Mouse (Mus musculus) cerebellum, adult 8-10 months (tissue): Measurements from ENCODE around the gene Ndufb10.
"Not testable (repeated sequence)": the region's sequence is repeated elsewhere in the genome, so short reads cannot be mapped to it uniquely, and the experiment has no call there.

Experiments
- DNase-seq: peaks from one replicate; pipeline ENCODE4 v3.0.0; 2022

The Ndufb10 gene

DNA sequence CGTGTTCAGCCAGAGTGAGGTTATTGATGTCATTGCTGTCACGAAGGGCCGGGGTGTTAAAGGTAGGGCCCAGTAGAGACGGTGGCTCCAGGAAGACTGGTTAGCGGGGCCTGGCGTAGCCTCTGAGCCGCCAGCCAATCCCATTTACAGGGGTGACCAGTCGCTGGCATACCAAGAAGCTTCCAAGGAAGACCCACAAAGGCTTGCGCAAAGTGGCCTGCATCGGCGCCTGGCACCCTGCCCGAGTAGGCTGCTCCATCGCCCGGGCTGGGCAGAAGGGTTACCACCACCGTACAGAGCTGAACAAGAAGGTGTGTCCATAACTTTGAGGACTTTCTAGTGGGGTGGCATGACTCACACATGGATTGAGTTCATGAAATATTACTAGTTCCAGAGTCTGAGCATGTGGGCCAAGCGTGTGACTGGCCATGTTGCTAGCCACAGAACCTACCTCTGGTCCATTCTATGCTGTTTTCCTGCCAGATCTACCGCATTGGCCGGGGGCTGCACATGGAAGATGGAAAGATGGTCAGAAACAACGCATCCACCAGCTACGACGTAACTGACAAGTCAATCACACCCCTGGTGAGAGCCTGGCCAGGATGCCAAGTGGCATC, 9.3 kb upstream of the Ndufb10 start:
- DNase-seq = no peak

DNA sequence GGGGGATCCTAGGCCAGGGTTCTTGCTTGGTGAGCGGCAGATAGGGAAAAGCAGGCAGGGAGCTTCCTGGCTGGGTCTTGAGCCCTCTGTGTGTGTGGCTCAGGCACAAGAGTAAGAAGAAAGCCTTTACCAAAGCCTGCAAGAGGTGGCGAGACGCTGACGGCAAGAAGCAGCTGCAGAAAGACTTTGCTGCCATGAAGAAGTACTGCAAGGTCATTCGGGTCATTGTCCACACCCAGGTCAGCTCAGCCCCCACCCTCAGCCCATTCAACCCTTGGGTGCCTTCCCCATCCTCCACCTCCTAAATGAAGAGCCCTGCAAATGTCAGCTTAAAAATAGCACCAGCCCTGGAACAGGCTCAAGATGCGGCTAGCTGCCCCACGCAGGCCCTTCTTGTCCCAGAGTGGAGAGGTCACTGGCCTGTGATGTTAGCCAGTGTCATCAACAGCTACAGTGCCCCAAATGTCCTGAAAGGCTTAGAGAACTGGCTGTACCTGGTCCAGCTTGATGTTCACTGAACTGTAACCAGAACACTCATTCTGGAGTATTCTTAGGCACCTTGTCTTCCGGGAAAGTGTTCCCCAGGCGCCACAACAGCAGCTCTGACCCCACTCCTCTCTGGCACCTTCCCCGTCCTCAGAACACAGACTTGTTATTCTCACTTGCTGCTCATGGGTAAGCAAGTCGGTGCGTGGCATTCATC, 8.1 kb upstream of the Ndufb10 start:
- no peak for DNase-seq

DNA sequence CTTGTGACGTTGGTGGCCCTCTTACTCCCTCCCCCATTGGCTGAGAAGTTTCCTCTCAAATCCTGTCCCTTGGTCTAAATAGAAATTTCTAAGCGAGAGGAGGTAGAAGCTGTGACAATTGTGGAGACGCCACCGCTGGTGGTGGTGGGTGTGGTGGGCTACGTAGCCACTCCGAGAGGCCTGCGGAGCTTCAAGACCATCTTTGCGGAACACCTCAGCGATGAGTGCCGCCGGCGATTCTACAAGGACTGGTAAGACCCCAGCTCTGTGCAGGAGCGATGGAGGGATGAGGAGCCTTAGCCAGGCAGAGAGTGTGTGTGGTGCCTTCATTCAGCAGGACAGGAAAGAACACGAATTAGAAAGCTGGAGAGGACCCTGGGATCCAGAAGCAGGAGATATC, 6.5 kb upstream of the Ndufb10 start:
- DNase-seq = no peak

DNA sequence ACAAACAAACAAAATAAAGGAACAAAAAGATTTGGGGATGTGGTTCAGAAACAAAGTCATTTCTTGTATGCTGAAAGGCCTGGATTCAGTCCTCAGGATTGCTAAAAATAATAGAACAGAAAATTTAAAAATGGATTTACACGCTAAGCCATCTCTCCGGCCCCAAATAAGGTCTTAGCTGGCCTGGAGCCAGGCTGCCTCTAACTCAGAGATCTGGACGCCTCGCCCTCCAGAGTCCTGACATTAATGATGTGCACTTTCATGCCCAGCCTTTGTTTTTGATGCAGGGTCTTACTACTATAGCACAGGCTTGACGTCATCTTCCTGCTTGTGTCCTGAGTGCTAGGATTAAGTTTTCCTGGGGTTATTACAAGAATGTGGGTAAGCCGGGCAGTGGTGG, 4.8 kb upstream of the Ndufb10 start:
- DNase-seq = no peak

DNA sequence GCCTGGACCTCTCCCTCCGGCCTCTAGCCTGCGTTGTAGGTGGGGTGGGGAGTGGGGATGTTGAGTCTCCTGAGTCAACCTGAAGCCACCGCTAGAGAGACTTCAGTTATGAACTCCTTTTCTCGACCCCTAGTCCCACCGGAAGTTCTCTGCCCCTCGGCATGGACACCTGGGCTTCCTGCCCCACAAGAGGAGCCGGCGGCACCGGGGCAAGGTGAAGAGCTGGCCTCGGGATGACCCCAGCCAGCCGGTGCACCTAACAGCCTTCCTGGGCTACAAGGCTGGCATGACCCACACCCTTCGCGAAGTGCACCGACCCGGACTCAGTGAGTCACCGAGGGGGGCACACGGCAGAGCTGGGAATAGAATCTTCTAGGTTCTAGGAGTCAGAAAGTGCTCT, 3.9 kb upstream of the Ndufb10 start:
- DNase-seq = no peak

DNA sequence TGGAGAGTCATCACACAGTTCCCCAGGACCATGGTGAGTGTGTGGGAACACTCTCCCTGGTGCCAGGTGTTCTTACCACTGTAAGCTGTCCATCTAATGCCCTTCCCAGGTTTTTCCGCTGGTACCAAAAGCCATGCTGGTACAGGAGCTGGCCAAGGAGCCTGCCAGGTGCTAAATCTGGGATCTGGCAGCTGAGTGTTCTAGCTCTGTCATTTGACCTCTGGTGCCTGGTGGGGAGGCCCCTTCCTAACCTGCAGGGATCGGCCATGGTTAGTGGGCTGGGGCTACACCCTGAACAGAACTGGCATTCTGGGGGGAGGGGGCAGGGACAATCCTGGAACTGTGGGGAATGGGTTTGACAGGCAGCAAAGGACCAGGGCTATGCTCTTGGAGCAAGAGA, 3.3 kb upstream of the Ndufb10 start, which contains the start of gene Rpl3l:
Rpl3l (plus strand) TSS at position 203 of the 400 bp plus-strand sequence.
- DNase-seq = no peak

DNA sequence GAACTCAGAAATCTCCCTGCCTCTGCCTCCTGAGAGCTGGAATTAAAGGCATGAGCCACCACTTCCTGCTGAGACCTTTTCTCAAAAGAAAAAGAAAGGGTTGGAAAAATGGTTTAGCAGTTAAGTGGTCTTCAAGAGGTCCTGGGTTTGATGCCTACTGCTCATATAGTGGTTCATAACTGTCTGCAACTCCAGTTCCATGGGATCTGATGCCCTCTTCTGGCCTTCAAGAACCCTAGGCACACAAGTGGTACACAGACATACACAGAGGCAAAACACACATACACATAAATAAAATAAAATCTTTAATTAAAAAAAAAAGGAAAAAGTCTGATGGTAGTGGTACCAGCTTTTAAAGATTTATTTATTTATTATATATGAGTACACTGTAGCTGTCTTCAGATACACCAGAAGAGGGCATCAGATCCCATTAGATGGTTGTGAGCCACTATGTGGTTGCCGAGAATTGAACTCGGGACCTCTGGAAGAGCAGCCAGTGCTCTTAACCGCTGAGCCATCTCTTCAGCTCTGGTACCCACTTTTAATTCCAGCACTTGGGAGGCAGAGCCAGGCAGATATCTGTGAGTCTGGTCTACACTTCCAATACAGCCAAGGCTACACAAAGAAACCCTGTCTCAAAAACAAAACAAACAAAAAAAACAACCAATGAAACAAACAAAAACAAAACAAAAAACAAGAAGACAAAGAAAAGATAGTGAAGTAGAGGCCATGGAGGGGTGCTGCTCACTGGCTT, 1.5 kb upstream of the Ndufb10 start:
- DNase-seq = no peak

DNA sequence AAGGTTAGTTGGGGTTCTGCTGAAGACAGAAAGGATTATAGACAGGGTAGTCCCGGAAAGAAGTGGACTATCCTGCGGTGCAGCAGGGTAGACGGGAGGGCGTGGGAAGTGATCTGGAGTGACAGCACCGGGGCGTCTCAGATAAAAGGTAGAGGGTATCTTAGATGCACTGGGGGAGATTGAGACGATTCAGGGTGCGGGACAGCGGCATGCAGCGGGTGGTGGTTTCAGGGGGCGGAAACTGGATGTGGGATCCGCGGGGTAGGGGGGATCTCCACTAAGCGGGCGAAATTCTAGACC, 447 bp downstream of the Ndufb10 start:
- DNase-seq = no peak

DNA sequence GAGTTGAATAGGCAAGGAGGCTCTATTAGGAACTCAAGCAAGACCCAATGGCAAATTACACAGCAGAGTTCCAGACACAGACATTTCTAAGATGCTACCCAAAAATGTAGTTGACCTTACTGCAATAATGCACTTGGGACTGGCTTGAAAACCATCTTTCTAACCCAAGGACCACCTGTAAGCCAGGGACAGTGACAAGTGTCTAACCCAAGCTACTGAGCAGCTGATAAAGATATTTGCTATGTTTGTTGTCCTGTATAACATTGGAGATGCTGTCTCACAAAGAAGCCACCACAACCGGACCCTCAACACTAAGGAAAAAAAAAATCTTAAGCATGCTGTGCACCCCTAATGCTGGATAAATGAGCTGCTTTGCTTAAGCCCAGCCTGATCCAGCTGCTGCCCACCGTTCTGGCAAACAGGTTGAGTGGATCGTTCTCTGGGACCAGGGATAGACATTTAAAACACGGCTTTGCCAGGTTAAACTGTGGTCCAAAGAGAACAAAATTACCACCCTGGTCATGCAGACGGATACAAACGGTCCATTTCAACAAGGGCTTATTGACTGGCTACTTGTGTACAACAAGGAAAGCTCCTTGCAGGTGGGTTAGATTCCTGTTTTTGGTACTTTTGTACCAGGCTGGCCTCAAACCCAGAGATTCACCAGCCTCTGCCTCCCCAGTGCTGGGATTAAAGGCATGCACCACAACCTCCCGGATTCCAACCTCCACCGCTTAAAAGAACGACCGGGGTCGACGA, 977 bp downstream of the Ndufb10 start:
- DNase-seq = no peak

DNA sequence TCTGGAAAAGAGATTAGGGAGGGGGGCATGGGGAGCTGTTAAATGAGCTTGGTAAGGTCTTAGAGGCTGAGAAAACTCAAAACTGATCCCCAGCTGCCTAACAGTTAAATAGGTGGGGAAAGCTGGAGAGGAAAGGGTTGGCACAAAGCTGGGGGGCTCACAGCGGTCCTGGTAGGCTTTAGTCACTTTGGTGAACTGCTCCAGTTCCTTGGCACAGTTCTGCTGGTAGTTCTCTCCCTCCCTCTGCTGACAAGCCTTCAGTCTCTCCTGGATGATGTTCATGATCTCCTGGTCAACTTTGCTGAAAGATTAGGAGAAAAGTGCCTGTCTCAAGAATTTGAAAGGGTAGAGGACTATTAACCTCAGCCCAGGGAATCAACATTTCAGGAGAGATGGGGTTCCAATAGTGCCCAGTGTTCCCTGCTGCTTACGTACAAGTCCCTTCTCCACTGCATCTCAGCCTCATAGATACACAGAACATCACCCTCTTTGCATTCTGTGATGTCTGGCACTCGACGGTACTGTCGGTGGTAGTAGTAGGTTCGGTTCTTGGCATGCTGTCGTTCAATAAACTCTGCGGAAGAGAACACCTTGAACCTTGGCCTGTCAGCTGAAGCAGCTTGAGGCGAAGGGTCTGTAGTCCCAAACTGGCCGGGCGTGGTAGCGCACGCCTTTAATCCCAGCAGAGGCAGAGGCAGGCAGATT, 1.9 kb downstream of the Ndufb10 start:
- no peak for DNase-seq

DNA sequence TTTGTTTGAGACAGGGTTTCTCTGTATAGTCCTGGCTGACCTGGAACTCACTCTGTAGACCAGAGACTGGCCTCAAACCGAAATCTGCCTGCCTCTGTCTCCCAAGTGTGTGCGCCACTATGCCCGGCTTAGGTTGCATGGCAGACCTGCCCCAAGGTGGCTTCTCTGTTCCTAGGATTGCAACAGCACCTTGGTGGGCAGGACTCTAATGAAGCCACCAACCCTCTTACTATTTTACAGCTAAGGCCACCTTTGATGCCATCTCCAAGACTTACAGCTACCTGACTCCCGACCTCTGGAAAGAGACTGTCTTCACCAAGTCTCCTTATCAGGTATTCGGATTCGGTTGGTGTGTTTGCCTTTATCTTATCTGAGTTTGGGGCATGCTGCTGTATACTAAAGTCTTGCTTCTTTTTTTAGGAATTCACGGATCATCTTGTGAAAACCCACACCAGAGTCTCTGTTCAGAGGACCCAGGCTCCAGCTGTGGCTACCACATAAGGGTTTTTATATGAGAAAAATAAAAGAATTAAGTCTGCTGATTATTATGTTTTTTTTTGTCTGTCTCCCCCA, 2.8 kb downstream of the Ndufb10 start:
- DNase-seq = not testable (repeated sequence)

DNA sequence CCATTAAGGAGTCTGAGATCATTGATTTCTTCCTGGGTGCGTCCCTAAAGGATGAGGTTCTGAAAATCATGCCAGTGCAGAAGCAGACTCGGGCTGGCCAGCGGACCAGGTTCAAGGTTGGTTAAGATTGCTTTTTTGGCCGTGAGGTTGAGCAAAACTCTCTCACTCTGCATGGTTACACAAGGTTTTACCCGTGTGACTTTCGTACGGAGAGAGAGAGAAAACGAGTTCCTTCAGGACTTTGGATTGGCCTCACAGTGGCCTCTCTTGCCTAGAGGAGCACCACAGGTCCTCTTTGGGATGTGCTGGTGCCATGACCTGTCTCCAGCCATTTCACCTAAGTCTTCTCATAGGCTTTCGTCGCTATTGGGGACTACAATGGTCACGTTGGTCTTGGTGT, 3.7 kb downstream of the Ndufb10 start:
- DNase-seq = not testable (repeated sequence)

DNA sequence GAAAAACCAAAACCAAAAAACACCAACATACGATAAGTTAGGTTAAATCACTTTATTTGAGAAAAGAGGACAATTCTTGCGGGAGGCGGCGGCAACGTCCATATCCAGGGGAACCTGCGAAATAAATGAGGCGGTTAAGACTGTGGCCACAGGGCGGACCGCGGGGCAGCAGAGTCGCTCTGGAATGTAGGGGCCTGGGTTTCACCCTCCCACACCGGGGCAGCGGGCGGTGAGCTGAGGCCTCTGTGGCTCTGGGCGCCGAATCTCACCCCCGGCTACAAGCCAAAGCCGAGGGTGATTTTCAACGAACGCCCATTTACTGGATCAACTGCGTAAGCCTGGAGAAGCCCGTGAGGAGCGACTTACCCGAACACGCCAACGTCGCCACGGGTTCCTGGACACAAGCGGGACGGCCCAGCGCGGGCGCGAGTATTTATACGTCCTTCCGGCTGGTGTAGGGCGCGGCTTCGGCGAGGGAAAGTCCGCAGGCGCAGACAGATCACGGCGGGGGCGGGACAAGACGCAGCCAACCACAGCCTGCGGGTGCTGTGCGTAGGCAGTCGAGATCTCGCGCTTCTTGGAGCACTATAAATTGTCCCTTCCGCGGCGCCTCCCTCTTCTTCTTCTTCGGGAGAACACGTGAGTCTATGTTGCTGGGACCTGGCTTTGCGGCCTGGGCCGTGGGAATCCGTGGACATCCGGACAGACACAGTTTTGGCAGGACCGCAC, 4.6 kb downstream of the Ndufb10 start:
- peak; percentile 96 for DNase-seq

DNA sequence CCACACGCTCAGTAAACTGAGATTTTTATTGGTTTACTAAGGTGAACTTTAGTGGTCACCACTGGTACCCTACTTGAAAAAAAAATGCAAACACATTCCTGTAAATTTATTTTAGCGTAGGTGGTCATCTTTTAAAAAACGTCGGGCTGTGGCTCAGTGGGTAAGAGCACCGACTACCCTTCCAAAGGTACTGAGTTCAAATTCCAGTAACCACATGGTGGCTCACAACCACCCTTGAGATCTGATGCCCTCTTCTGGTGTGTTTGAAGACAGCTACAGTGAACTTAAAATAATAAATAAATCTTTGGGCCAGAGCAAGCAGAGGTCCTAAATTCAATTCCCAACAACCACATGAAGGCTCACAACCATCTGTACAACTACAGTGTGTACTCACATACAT, 5.3 kb downstream of the Ndufb10 start:
- DNase-seq = not testable (repeated sequence)

DNA sequence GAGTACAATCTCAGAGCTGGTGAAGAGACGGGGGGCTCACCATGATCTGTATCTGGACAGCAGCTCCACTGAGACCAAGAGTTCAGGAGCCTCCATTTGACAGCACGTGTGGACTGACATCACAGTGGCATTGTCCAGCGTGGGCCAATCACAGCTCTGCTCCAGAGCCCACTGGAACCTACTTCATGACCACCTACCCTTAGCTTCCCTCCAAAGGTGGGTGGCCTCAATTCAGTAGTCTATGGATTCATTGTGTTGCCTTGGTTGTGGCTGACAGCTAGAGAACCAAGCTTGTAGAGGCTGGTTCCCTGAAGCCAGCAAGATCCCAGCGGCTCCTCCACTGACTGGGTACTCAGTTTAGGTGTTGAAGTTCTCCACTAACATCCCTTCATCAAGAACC, 6.3 kb downstream of the Ndufb10 start, which contains the start of the genes Rnf151 and Rps2:
Rnf151 (minus strand) TSS at position 121 of the 400 bp plus-strand sequence.
Rps2 (plus strand) TSS at position 174 of the 400 bp plus-strand sequence.
- no peak for DNase-seq

DNA sequence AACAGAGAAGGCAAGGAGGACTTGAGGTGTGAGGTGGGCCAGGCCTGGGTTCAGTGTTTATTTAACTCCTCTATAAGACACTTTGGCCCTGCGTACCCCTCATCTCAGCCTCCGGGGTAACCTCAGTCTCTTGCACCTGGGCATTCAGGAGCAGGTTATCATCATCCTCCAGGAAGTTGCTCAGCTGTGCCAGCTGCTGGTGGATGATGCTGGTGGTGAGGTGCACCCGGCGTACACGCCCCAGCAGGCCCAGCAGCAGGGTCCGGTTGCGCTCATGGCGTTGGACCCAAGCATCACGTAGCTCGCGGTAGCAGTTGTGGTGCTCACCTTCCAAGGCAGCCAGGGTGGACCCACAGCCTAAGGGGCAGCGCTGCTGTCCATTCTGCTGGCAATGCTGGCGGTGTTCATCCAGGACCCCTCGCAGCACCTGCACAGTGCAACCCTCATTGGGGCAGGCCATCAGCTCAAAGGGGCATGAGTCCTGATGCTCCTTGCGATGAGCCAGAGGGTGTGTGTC, 8.1 kb downstream of the Ndufb10 start:
- no peak for DNase-seq

DNA sequence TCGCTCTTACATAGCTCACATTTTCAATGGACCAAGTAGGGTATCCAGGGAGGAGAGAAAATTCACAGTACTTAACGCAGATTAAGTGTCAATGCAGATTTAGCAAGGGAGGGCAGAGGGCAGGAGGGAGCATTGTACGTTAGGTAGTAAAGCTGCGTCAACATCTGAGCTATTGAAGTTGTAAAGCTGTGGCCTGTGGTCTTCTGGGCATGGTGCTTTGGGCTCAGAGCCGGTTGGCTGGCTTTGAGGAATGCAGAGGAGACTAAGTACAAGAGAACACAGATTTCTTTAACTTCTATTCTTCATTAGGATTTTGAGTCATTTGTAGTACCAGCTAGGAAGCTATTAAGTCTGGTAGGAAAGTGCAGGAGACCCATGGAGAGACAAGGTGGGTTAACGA, 8.7 kb downstream of the Ndufb10 start:
- no peak for DNase-seq

DNA sequence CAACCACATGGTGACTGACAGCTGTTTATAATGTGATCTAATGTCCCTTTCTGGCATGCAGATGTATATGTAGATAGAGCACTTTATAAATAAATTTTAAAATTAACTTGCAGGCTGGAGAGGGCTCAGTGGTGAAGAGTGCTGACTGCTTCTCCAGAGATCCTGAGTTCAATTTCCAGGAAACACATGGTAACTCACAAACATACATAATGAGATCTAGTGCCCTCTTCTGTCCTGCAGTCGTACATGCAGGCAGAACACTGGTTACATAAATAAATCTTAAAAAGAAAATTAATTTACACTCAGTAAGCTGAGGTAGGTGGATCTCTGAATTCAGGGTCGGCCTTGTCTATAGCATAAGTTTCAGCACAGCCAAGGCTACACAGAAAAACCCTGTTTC, 15.6 kb downstream of the Ndufb10 start:
- no peak for DNase-seq

DNA sequence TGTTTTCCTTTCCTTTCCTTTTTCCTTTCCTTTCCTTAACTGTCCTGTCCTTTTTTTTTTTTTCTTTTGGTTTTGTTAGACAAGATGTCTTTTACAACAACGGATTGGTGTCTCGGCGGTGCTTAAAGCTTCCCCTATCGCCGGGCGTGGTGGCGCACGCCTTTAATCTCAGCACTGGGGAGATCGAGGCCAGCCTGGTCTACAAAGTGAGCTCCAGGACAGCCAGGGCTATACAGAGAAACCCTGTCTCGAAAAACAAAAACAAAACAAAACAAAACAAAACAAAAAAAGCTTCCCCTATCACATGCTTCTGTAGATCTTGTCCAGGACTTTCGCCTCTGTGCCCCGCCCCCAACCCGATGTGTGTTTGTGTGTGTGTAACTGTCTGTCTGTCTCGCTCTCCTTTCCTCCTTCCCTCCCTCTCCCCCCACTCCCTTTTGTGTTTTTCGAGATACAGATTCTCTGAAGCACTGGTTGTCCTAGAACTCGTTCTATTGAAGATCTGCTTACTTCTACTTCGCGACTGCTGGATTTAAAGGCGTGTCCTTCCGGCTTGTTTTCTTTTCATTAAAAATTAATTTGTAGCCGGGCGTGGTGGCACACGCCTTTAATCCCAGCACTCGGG, 16.4 kb downstream of the Ndufb10 start:
- no peak for DNase-seq

DNA sequence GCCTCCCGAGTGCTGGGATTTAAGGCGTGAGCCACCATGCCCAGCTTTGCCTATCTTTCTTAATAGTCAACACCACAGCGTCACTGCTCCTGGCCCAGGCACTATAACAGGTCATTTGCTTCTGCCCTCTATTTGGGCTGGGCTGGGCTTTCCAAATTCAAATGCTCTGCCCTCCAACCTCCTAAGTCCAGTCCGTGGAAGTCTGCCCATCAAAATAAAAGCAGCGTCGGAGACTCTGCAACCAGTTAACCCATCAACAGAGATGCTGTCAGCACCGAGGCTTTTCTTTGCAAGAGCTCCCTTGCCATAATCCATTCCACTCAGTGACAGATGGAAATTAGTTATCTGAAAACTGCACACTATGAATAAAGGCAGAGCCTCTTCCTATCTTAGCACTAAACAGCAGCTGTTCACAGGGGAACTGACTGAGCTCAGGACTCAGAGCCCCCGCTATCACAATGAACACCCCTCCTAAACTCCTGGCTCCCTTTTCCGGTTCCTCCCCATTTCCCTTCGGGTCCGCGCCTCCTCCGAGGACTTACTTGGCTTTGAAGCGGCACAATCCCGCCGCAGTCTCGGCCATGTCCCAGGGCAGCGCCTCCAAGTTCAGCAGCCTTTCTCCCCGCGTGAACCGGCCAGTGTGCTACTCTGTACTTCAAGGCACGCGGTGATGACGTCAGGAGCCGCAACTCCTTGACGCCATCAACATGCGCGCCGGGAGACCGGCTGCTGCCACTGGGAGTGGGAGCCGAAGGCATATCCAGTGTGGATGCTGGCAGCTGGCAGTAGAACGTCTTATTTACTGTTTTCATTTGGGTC, 17.1 kb downstream of the Ndufb10 start, which contains the start of gene Tbl3:
Tbl3 (minus strand) TSS at position 679 of the 819 bp plus-strand sequence.
- peak; percentile 91 for DNase-seq
